Mouse (Mus musculus): ENCODE results near the gene E030025P04Rik. TPM values are rescaled to one million over a fixed set of nuclear protein-coding genes. Genes with fewer than 3 reads are reported as not detected.

Gene E030025P04Rik
- polyA plus RNA-seq, 1 experiment = not detected

GRCm38 (mm10) chr11:109106181-109106580 is 38.0 kb downstream of the E030025P04Rik start:
- H3K27ac ChIP-seq (ENCODE audit: insufficient read depth, low read length) = no peak overlapping the region
- no peak for TF ChIP-seq CTCF (IDR thresholded peaks at IDR 0.05; ENCODE audit: extremely low read depth, insufficient read depth, low read length)
- TF ChIP-seq POLR2A (IDR thresholded peaks at IDR 0.05; ENCODE audit: extremely low read depth, insufficient read depth, low read length) = no peak
- H3K4me1 ChIP-seq (ENCODE audit: control insufficient read depth, insufficient read depth, low read length) = no peaks in the 10 kb centered on the region
- no peak overlapping the region for H3K4me3 ChIP-seq (ENCODE audit: insufficient read depth, low read length)

- H3K4me1 ChIP-seq (ENCODE audit: control insufficient read depth, insufficient read depth, low read length) = no peaks in the 10 kb centered on the region
- TF ChIP-seq POLR2A (IDR thresholded peaks at IDR 0.05; ENCODE audit: extremely low read depth, insufficient read depth, low read length) (no peak), CTCF (IDR thresholded peaks at IDR 0.05; ENCODE audit: extremely low read depth, insufficient read depth, low read length) (no peak)
- H3K4me3 ChIP-seq (ENCODE audit: insufficient read depth, low read length) = no peak overlapping the region
- H3K27ac ChIP-seq (ENCODE audit: insufficient read depth, low read length) = no peak overlapping the region
Observed at GRCm38 (mm10) chr11:109103386-109103785, 40.8 kb downstream of the E030025P04Rik start.

DNA sequence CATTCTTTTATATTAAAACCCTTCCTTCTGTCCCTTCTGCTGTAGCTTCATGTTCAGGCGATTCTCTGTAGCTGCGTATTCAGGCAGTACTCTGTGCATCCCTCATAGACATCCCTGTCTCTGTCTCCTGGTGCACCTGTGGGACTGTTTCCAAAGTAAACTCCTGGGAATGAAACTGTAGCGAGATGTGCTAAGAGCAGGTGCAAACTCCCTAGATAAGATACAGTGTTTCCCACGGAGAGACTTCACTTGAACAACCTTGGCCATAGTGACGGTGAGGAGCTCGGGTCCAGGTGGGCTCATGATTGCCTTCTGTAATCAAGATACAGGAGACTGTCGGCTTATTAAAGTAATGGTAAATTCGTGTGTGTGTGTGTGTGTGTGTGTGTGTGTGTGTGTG is 41.5 kb downstream of the E030025P04Rik start:
- TF ChIP-seq POLR2A (IDR thresholded peaks at IDR 0.05; ENCODE audit: extremely low read depth, insufficient read depth, low read length) = no peak
- no peak for TF ChIP-seq CTCF (IDR thresholded peaks at IDR 0.05; ENCODE audit: extremely low read depth, insufficient read depth, low read length)
- Histone ChIP-seq H3K4me1 (ENCODE audit: control insufficient read depth, insufficient read depth, low read length) (no peaks in the 10 kb centered on the region), H3K27ac (ENCODE audit: insufficient read depth, low read length) (no peak overlapping the region), H3K4me3 (ENCODE audit: insufficient read depth, low read length) (no peak overlapping the region)

- no peak overlapping the region for H3K27ac ChIP-seq (ENCODE audit: insufficient read depth, low read length)
- no peak overlapping the region for H3K4me3 ChIP-seq (ENCODE audit: insufficient read depth, low read length)
- no peak for TF ChIP-seq POLR2A (IDR thresholded peaks at IDR 0.05; ENCODE audit: extremely low read depth, insufficient read depth, low read length)
- TF ChIP-seq CTCF (IDR thresholded peaks at IDR 0.05; ENCODE audit: extremely low read depth, insufficient read depth, low read length) = no peak
- H3K4me1 ChIP-seq (ENCODE audit: control insufficient read depth, insufficient read depth, low read length) = no peaks in the 10 kb centered on the region
Observed at GRCm38 (mm10) chr11:109100266-109100665, 43.9 kb downstream of the E030025P04Rik start.

DNA sequence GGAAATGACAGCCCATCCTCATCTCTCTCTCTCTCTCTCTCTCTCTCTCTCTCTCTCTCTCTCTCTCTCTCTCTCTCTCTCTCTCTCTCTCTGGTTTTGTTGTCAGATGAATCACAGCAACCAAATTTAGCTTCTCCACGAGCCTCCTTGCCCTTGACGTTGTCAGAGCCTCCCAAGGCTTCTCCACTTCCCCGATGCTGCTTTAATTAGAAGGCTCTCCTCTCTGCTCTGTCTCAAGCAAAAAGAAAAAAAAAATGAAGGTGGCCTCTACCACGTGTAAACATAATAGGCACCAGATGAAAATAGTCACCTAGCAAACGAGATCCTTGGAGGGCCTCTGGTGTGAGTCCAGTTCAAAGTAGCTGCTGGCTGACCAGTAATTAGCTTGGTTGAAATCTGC is 52.3 kb downstream of the E030025P04Rik start:
- no peak overlapping the region for H3K4me3 ChIP-seq (ENCODE audit: insufficient read depth, low read length)
- no peak overlapping the region for H3K27ac ChIP-seq (ENCODE audit: insufficient read depth, low read length)
- H3K4me1 ChIP-seq (ENCODE audit: control insufficient read depth, insufficient read depth, low read length) = peaks cover 3% of the 10 kb centered on the region
- no peak for TF ChIP-seq POLR2A (IDR thresholded peaks at IDR 0.05; ENCODE audit: extremely low read depth, insufficient read depth, low read length)
- no peak for TF ChIP-seq CTCF (IDR thresholded peaks at IDR 0.05; ENCODE audit: extremely low read depth, insufficient read depth, low read length)

Other genes starting within 250 kb of the E030025P04Rik start
- 21.8 and 23.3 TPM in 2 replicates for gene Axin2, start 224.0 kb downstream of the E030025P04Rik start, polyA plus RNA-seq (2012; rRNA removed)
- gene Rgs9, start 153.8 kb upstream of the E030025P04Rik start, polyA plus RNA-seq (2012; rRNA removed) = 12.5 and 57.8 TPM in 2 replicates
- 35.5 and 37.0 TPM in 2 replicates for gene Gna13, start 218.5 kb upstream of the E030025P04Rik start, polyA plus RNA-seq (2012; rRNA removed)